Mouse (Mus musculus) C2C12 (cell line): ENCODE data around the gene Orc3. TPM values are rescaled to one million over a fixed set of nuclear protein-coding genes. Genes with fewer than 3 reads are reported as not detected.
A peak's percentile ranks its signal among the peaks of the same experiment; 100 is the strongest.

Experiments used
- H3K27me3 ChIP-seq: one replicate; pipeline ENCODE4 v1.6.1; 2011; ENCODE audit not compliant: control insufficient read depth, insufficient read depth, insufficient read length
- H3K36me3 ChIP-seq: one replicate; pipeline ENCODE4 v1.6.1; 2011; ENCODE audit not compliant: control insufficient read depth, insufficient read depth
- H3K4me3 ChIP-seq: one replicate; pipeline ENCODE4 v1.5.1; 2011; ENCODE audit warnings: mild to moderate bottlenecking, control low read depth; ENCODE audit not compliant: poor library complexity, insufficient read depth, severe bottlenecking
- H3K79me2 ChIP-seq: one replicate; pipeline ENCODE4 v1.6.1; 2011; ENCODE audit not compliant: control insufficient read depth, insufficient read depth
- H3K79me3 ChIP-seq: one replicate; pipeline ENCODE4 v1.6.1; 2011; ENCODE audit warnings: low read depth, control low read depth
- H3ac ChIP-seq: one replicate; pipeline ENCODE3; 2011; ENCODE audit warnings: low read depth; ENCODE audit not compliant: control insufficient read depth, insufficient read length
- CEBPB ChIP-seq: IDR thresholded peaks from one replicate; pipeline ENCODE4 v1.6.1; 2011; ENCODE audit warnings: low read depth, mild to moderate bottlenecking, control low read depth, moderate library complexity
- CTCF ChIP-seq: IDR thresholded peaks from one replicate; pipeline ENCODE4 v1.5.1; 2011; ENCODE audit not compliant: control insufficient read depth, insufficient read depth, insufficient read length
- FOSL1 ChIP-seq: IDR thresholded peaks from one replicate; pipeline ENCODE4 v1.8.0; 2011; ENCODE audit warnings: mild to moderate bottlenecking, low read length; ENCODE audit not compliant: poor library complexity, insufficient read depth, severe bottlenecking
- MAX ChIP-seq: IDR thresholded peaks from one replicate; pipeline ENCODE4 v1.6.1; 2011; ENCODE audit warnings: mild to moderate bottlenecking, control low read depth
- MYOD1 ChIP-seq: IDR thresholded peaks from one replicate; pipeline ENCODE4 v1.6.1; 2011; ENCODE audit warnings: low read depth; ENCODE audit not compliant: control insufficient read depth, insufficient read length
- MYOG ChIP-seq: IDR thresholded peaks from one replicate; pipeline ENCODE4 v1.6.1; 2011; ENCODE audit not compliant: control insufficient read depth, insufficient read length; ENCODE audit errors: extremely low read depth
- USF1 ChIP-seq: IDR thresholded peaks from one replicate; pipeline ENCODE4 v1.6.1; 2011; ENCODE audit warnings: low read depth, mild to moderate bottlenecking, control low read depth, moderate library complexity
- polyA plus RNA-seq: library from polyadenylated mRNA; unstranded; fragments of >200 nt; fragmentation: generic; extraction: Trizol; gene quantifications from one replicate; pipeline ENCODE4 v1.2.1, GENCODE M21; 2012; ENCODE audit warnings: missing spikeins

Orc3 gene
- polyA plus RNA-seq, 1 experiment, result 14.2 TPM

GRCm38 (mm10) chr4:34555604-34556003 lies 59.1 kb downstream of the Orc3 start:
- Histone ChIP-seq H3K79me3 (peaks cover 78% of the 10 kb centered on the region), H3ac (no peak overlapping the region), H3K36me3 (peaks cover 21% of the 10 kb centered on the region), H3K79me2 (peaks cover 97% of the 10 kb centered on the region), H3K27me3 (no peaks in the 10 kb centered on the region), H3K4me3 (no peak overlapping the region)
- TF ChIP-seq MAX (no peak), MYOG (no peak), USF1 (no peak), FOSL1 (no peak), MYOD1 (no peak), CEBPB (no peak), CTCF (no peak)

- Histone ChIP-seq H3K27me3 (no peaks in the 10 kb centered on the region), H3ac (no peak overlapping the region), H3K4me3 (no peak overlapping the region), H3K79me2 (peaks cover 89% of the 10 kb centered on the region), H3K36me3 (peaks cover 14% of the 10 kb centered on the region), H3K79me3 (peaks cover 68% of the 10 kb centered on the region)
- TF ChIP-seq MYOD1, result no peak
- TF ChIP-seq USF1, result no peak
- no peak for TF ChIP-seq CTCF
- TF ChIP-seq FOSL1, result no peak
- TF ChIP-seq MYOG, result no peak
- TF ChIP-seq MAX, result no peak
- no peak for TF ChIP-seq CEBPB
These were observed 60.1 kb downstream of the Orc3 start for GRCm38 (mm10) chr4:34554596-34554995.

GRCm38 (mm10) chr4:34551966-34552365 lies 62.8 kb downstream of the Orc3 start:
- Histone ChIP-seq H3K36me3 (peaks cover 10% of the 10 kb centered on the region), H3ac (peak overlapping the region; percentile 32), H3K27me3 (no peaks in the 10 kb centered on the region), H3K79me2 (peaks cover 63% of the 10 kb centered on the region), H3K79me3 (peaks cover 42% of the 10 kb centered on the region), H3K4me3 (peak overlapping the region; percentile 80)
- TF ChIP-seq CTCF (no peak), FOSL1 (no peak), MYOG (no peak), USF1 (no peak), CEBPB (no peak), MYOD1 (no peak), MAX (no peak)

- Histone ChIP-seq H3K36me3 (peaks cover 10% of the 10 kb centered on the region), H3K4me3 (peak overlapping the region; percentile 80), H3K79me2 (peaks cover 56% of the 10 kb centered on the region), H3K79me3 (peaks cover 39% of the 10 kb centered on the region), H3K27me3 (no peaks in the 10 kb centered on the region), H3ac (peak overlapping the region; percentile 82)
- TF ChIP-seq FOSL1 (no peak), CEBPB (no peak), USF1 (no peak), MAX (no peak), CTCF (no peak), MYOG (no peak)
These were observed 63.5 kb downstream of the Orc3 start for GRCm38 (mm10) chr4:34551098-34551809.

GRCm38 (mm10) chr4:34550748-34551097 lies 64.0 kb downstream of the Orc3 start, which contains the start of gene Akirin2:
Akirin2 (plus strand) TSS chr4:34550937.
- peak within 1 kb of the TSS; percentile 80 for H3K4me3 ChIP-seq
- H3K27me3 ChIP-seq, result no peaks in the 10 kb centered on the region
- peaks cover 10% of the 10 kb centered on the region for H3K36me3 ChIP-seq
- TF ChIP-seq CTCF (no peak), MYOG (no peak), FOSL1 (no peak), USF1 (no peak), MYOD1 (no peak), CEBPB (no peak), MAX (no peak)
- H3K79me3 ChIP-seq, result peaks cover 36% of the 10 kb centered on the region
- H3K79me2 ChIP-seq, result peaks cover 51% of the 10 kb centered on the region
- H3ac ChIP-seq, result peak within 1 kb of the TSS; percentile 82
